Mouse (Mus musculus) testis, adult 2 months (tissue): ENCODE measurements around the gene Cux1. TPM values are rescaled to one million over a fixed set of nuclear protein-coding genes. Genes with fewer than 3 reads are reported as not detected.

Experiments used
- H3K27ac ChIP-seq: fragments of 200-500 bp; 2 replicates; pipeline ENCODE4 v1.5.1; 2012; ENCODE audit warnings: low read depth, low read length; ENCODE audit not compliant: control insufficient read depth, insufficient read depth
- H3K27me3 ChIP-seq: fragments of 200-500 bp; 2 replicates; pipeline ENCODE4 v1.6.1; 2012; ENCODE audit warnings: mild to moderate bottlenecking, low read length, moderate library complexity; ENCODE audit not compliant: control insufficient read depth, insufficient read depth
- H3K36me3 ChIP-seq: fragments of 200-500 bp; 2 replicates; pipeline ENCODE4 v1.6.1; 2012; ENCODE audit warnings: mild to moderate bottlenecking, low read length; ENCODE audit not compliant: control insufficient read depth, insufficient read depth
- H3K4me1 ChIP-seq: fragments of 200-500 bp; 2 replicates; pipeline ENCODE4 v1.6.1; 2012; ENCODE audit warnings: low read length; ENCODE audit not compliant: control insufficient read depth, insufficient read depth
- H3K4me3 ChIP-seq: fragments of 200-500 bp; 2 replicates; pipeline ENCODE4 v1.5.1; 2012; ENCODE audit warnings: low read depth, mild to moderate bottlenecking, low read length, moderate library complexity, mixed read lengths; ENCODE audit not compliant: control insufficient read depth
- CTCF ChIP-seq: fragments of 200-500 bp; IDR thresholded peaks from 2 replicates; pipeline ENCODE4 v1.5.1; 2012; ENCODE audit warnings: low read depth, mild to moderate bottlenecking, inconsistent platforms, low read length, moderate library complexity; ENCODE audit not compliant: control insufficient read depth, insufficient read depth, insufficient replicate concordance
- POLR2A ChIP-seq: fragments of 200-500 bp; IDR thresholded peaks from 2 replicates; pipeline ENCODE4 v1.6.1; 2012; ENCODE audit warnings: low read depth, mild to moderate bottlenecking, inconsistent platforms, low read length, moderate library complexity; ENCODE audit not compliant: control insufficient read depth
- polyA plus RNA-seq: library from polyadenylated mRNA; depleted of rRNA; stranded (reverse); fragments of >200 nt; gene quantifications from 2 replicates; pipeline ENCODE4 v1.2.3, GENCODE M21; 2012

Cux1 gene
- polyA plus RNA-seq, 1 experiment, result 88.7 TPM

GRCm38 (mm10) chr5:136487397-136488093, 79.7 kb downstream of the Cux1 start:
- Histone ChIP-seq H3K36me3 (no peaks in the 10 kb centered on the region), H3K4me1 (no peaks in the 10 kb centered on the region), H3K27me3 (no peaks in the 10 kb centered on the region), H3K4me3 (no peak overlapping the region), H3K27ac (no peak overlapping the region)
- TF ChIP-seq POLR2A (no peak), CTCF (no peak)

GRCm38 (mm10) chr5:136486401-136486800, 80.9 kb downstream of the Cux1 start:
- Histone ChIP-seq H3K27me3 (no peaks in the 10 kb centered on the region), H3K4me1 (no peaks in the 10 kb centered on the region), H3K36me3 (no peaks in the 10 kb centered on the region), H3K27ac (no peak overlapping the region), H3K4me3 (no peak overlapping the region)
- TF ChIP-seq CTCF, result no peak
- no peak for TF ChIP-seq POLR2A

GRCm38 (mm10) chr5:136485397-136485796, 81.9 kb downstream of the Cux1 start:
- H3K4me1 ChIP-seq, result no peaks in the 10 kb centered on the region
- no peak overlapping the region for H3K4me3 ChIP-seq
- TF ChIP-seq POLR2A (no peak), CTCF (no peak)
- no peaks in the 10 kb centered on the region for H3K27me3 ChIP-seq
- no peak overlapping the region for H3K27ac ChIP-seq
- no peaks in the 10 kb centered on the region for H3K36me3 ChIP-seq

GRCm38 (mm10) chr5:136482434-136482833, 84.9 kb downstream of the Cux1 start:
- no peak for TF ChIP-seq POLR2A
- TF ChIP-seq CTCF, result no peak
- Histone ChIP-seq H3K27ac (no peak overlapping the region), H3K4me1 (no peaks in the 10 kb centered on the region), H3K36me3 (no peaks in the 10 kb centered on the region), H3K27me3 (no peaks in the 10 kb centered on the region), H3K4me3 (no peak overlapping the region)

- H3K27ac ChIP-seq, result no peak overlapping the region
- no peaks in the 10 kb centered on the region; the same call in 1 of the 2 replicates for H3K36me3 ChIP-seq
- H3K4me3 ChIP-seq, result no peak overlapping the region
- no peak for TF ChIP-seq POLR2A
- TF ChIP-seq CTCF, result no peak
- H3K4me1 ChIP-seq, result no peaks in the 10 kb centered on the region
- no peaks in the 10 kb centered on the region for H3K27me3 ChIP-seq
Measured at GRCm38 (mm10) chr5:136480541-136480940, 86.7 kb downstream of the Cux1 start.

GRCm38 (mm10) chr5:136479801-136480200, 87.5 kb downstream of the Cux1 start:
- Histone ChIP-seq H3K4me3 (no peak overlapping the region), H3K27me3 (no peaks in the 10 kb centered on the region), H3K36me3 (no peaks in the 10 kb centered on the region; the same call in 1 of the 2 replicates), H3K27ac (no peak overlapping the region), H3K4me1 (no peaks in the 10 kb centered on the region)
- TF ChIP-seq CTCF (no peak), POLR2A (no peak)

GRCm38 (mm10) chr5:136479024-136479763, 88.1 kb downstream of the Cux1 start:
- Histone ChIP-seq H3K27me3 (no peaks in the 10 kb centered on the region), H3K4me1 (no peaks in the 10 kb centered on the region), H3K36me3 (no peaks in the 10 kb centered on the region; the same call in 1 of the 2 replicates), H3K4me3 (no peak overlapping the region), H3K27ac (no peak overlapping the region)
- TF ChIP-seq POLR2A (no peak), CTCF (no peak)
